Mouse (Mus musculus) midbrain, postnatal 0 days (tissue): ENCODE data around the gene Wdr92. TPM values are rescaled to one million over a fixed set of nuclear protein-coding genes. Genes with fewer than 3 reads are reported as not detected.

Source experiments
- ATAC-seq: fragments of 200-750 bp; cut with Nextera tagmentation; 2 replicates; pipeline ENCODE4 v1.8.0; 2017; ENCODE audit warnings: moderate number of reproducible peaks, mild to moderate bottlenecking, moderate TSS enrichment, moderate library complexity; ENCODE audit not compliant: low FRiP score
- DNase-seq: peaks from one replicate; pipeline ENCODE4 v3.0.0-alpha.2; 2015; ENCODE audit warnings: low spot score
- H3K27ac ChIP-seq: fragments of 300-500 bp; sonication (generic); 2 replicates; pipeline ENCODE4 v1.5.1; 2014; ENCODE audit warnings: low read depth, mild to moderate bottlenecking, low read length, mixed read lengths
- H3K27me3 ChIP-seq: fragments of 300-500 bp; sonication (generic); 2 replicates; pipeline ENCODE4 v1.6.1; 2014; ENCODE audit warnings: low read length, control low read depth, mixed read lengths; ENCODE audit not compliant: insufficient read depth
- H3K36me3 ChIP-seq: fragments of 300-500 bp; sonication (generic); 2 replicates; pipeline ENCODE4 v1.6.1; 2014; ENCODE audit warnings: low read length, control low read depth, mixed read lengths; ENCODE audit not compliant: insufficient read depth
- H3K4me1 ChIP-seq: fragments of 300-500 bp; sonication (generic); 2 replicates; pipeline ENCODE4 v1.6.1; 2014; ENCODE audit warnings: mild to moderate bottlenecking, control low read depth, antibody characterized with exemption, low read length, mixed read lengths; ENCODE audit not compliant: insufficient read depth
- H3K4me2 ChIP-seq: fragments of 300-500 bp; sonication (generic); 2 replicates; pipeline ENCODE4 v1.6.1; 2014; ENCODE audit warnings: low read depth, mild to moderate bottlenecking, low read length, mixed read lengths; ENCODE audit not compliant: poor library complexity, severe bottlenecking
- H3K4me3 ChIP-seq: fragments of 300-500 bp; sonication (generic); 2 replicates; pipeline ENCODE4 v1.5.1; 2014; ENCODE audit warnings: low read depth, mild to moderate bottlenecking, low read length, moderate library complexity
- H3K9ac ChIP-seq: fragments of 300-500 bp; sonication (generic); replicated peaks from 2 replicates; pipeline ENCODE4 v1.6.1; 2014; ENCODE audit warnings: mild to moderate bottlenecking, low read length, moderate library complexity, mixed read lengths; ENCODE audit not compliant: poor library complexity, severe bottlenecking
- H3K9me3 ChIP-seq: fragments of 300-500 bp; sonication (generic); 2 replicates; pipeline ENCODE4 v1.6.1; 2016; ENCODE audit warnings: low read length, control low read depth
- CTCF ChIP-seq: IDR thresholded peaks from 2 replicates; pipeline ENCODE4 v1.5.1; 2016; ENCODE audit warnings: antibody characterized with exemption, mild to moderate bottlenecking
- WGBS: fragments of 180-500 bp; shearing (Covaris S2); extraction: QIAGEN DNeasy Blood & Tissue Kit; methylation state at CpG from one replicate; pipeline ENCODE4 v1.1.7; 2014; 5-methylcytosine and 5-hydroxymethylcytosine counted together
- polyA plus RNA-seq: library from polyadenylated mRNA; unstranded; fragments of >200 nt; fragmentation: Nextera tagmentation; extraction: Ambion mirVana; gene quantifications from 2 replicates; pipeline ENCODE4 v1.2.1, GENCODE M21; 2015
- total RNA-seq: library from RNA; depleted of rRNA; stranded (reverse); fragments of >200 nt; gene quantifications from 2 replicates; pipeline ENCODE4 v1.2.3, GENCODE M21; 2014

Wdr92 gene
- total and polyA plus RNA-seq, 2 experiments from 2014 or later, result 10.5 to 13.1 TPM

- no peak for ATAC-seq
- H3K9ac ChIP-seq, result no peak overlapping the region
- H3K9me3 ChIP-seq, result no peaks in the 10 kb centered on the region
- H3K4me2 ChIP-seq, result no peak overlapping the region
- TF ChIP-seq CTCF, result no peak
- DNase-seq, result no peak
- H3K27me3 ChIP-seq, result no peaks in the 10 kb centered on the region
- 99% methylated on average over 5 of the region's 5 CpGs for WGBS
- H3K36me3 ChIP-seq, result peaks cover 33% of the 10 kb centered on the region
- no peaks in the 10 kb centered on the region for H3K4me1 ChIP-seq
- no peak overlapping the region for H3K27ac ChIP-seq
- H3K4me3 ChIP-seq, result no peak overlapping the region
Measured at GRCm38 (mm10) chr11:17199170-17199569, 17.3 kb downstream of the Wdr92 start.

GRCm38 (mm10) chr11:17199840-17200501 lies 18.1 kb downstream of the Wdr92 start:
- Histone ChIP-seq H3K36me3 (peaks cover 33% of the 10 kb centered on the region), H3K9ac (no peak overlapping the region)

DNA sequence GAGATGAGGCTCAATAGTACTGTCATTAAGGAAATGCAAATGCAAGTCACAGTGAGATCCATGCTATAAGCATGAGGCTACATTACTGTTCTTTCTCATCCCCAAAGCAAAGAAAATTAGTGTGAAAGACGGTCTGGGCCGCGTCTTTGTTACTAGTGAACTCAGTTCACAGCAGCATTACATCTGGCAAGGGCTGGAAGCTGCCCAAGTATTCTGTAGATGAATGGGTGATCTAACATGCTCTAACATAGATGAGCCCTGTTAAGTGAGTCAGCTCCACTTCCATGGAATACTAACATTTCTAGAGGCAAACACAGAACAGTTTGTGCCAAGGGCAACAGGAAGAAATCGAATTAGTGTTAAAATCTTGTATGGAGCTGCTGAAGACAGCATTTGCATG lies 19.0 kb downstream of the Wdr92 start:
- Histone ChIP-seq H3K27me3 (no peaks in the 10 kb centered on the region), H3K9ac (no peak overlapping the region), H3K27ac (no peak overlapping the region), H3K4me2 (no peak overlapping the region), H3K9me3 (no peaks in the 10 kb centered on the region), H3K4me3 (no peak overlapping the region), H3K36me3 (peaks cover 29% of the 10 kb centered on the region), H3K4me1 (no peaks in the 10 kb centered on the region)
- DNase-seq (no peak), ATAC-seq (no peak)
- no peak for TF ChIP-seq CTCF
- 93% methylated on average over 4 of the region's 4 CpGs for WGBS

More at GRCm38 (mm10) chr11:17199840-17200501, 18.1 kb downstream of the Wdr92 start:
- no peak overlapping the region for H3K4me2 ChIP-seq
- DNase-seq (no peak), ATAC-seq (no peak)
- H3K9me3 ChIP-seq, result no peaks in the 10 kb centered on the region
- no peaks in the 10 kb centered on the region for H3K4me1 ChIP-seq
- no peak overlapping the region for H3K27ac ChIP-seq
- no peak overlapping the region for H3K4me3 ChIP-seq
- WGBS, result 94% methylated on average over 3 of the region's 3 CpGs
- H3K27me3 ChIP-seq, result no peaks in the 10 kb centered on the region
- TF ChIP-seq CTCF, result no peak

DNA sequence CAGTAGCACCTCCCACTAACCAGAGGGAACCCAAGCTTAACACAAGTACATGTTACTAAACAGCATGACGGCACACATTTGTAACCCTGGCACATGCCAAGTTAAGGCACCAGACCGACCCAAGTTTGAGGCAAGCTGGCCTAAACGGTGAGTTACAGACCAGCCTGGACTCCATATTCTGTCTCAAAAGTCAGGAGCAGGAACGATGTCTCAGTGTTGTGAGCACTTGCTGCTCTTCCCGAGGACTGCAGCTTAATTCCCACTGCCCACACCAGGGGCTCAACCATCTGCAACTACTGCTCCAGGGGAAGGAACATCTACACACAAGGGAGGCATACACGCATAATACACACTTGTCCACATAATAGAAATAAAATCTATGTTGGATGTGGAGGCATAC lies 20.6 kb downstream of the Wdr92 start:
- DNase-seq (no peak), ATAC-seq (no peak)
- H3K4me3 ChIP-seq, result no peak overlapping the region
- H3K27ac ChIP-seq, result no peak overlapping the region
- H3K4me1 ChIP-seq, result no peaks in the 10 kb centered on the region
- no peak for TF ChIP-seq CTCF
- WGBS, result 90% methylated on average over 6 of the region's 6 CpGs
- H3K36me3 ChIP-seq, result peaks cover 21% of the 10 kb centered on the region
- H3K9me3 ChIP-seq, result no peaks in the 10 kb centered on the region
- H3K27me3 ChIP-seq, result no peaks in the 10 kb centered on the region
- no peak overlapping the region for H3K4me2 ChIP-seq
- no peak overlapping the region for H3K9ac ChIP-seq

- H3K9ac ChIP-seq, result peak within 1 kb of the TSS; percentile 84
- peaks cover 7% of the 10 kb centered on the region for H3K4me1 ChIP-seq
- H3K27ac ChIP-seq, result peak within 1 kb of the TSS; percentile 81
- DNase-seq (peak; percentile 99), ATAC-seq (peak; percentile 99)
- peak within 1 kb of the TSS; percentile 66 for H3K4me2 ChIP-seq
- WGBS, result under 1% methylated on average over 63 of the region's 65 CpGs
- TF ChIP-seq CTCF, result no peak
- peaks cover 8% of the 10 kb centered on the region for H3K36me3 ChIP-seq
- no peaks in the 10 kb centered on the region for H3K27me3 ChIP-seq
- no peaks in the 10 kb centered on the region for H3K9me3 ChIP-seq
- peak within 1 kb of the TSS; percentile 93 for H3K4me3 ChIP-seq
Measured at GRCm38 (mm10) chr11:17211258-17212140, 29.6 kb downstream of the Wdr92 start, which contains the start of gene Pno1. Gene Pno1 (minus strand): TSS chr11:17211568.

GRCm38 (mm10) chr11:17212141-17212495 lies 30.2 kb downstream of the Wdr92 start:
- H3K27ac ChIP-seq, result peak overlapping the region; percentile 81
- no peaks in the 10 kb centered on the region for H3K27me3 ChIP-seq
- peak overlapping the region; percentile 93 for H3K4me3 ChIP-seq
- no peak; the same call in 1 of the 2 replicates for ATAC-seq
- peak overlapping the region; percentile 74 for H3K9ac ChIP-seq
- peak overlapping the region; percentile 66 for H3K4me2 ChIP-seq
- peaks cover 7% of the 10 kb centered on the region for H3K4me1 ChIP-seq
- peak; percentile 19 for DNase-seq
- H3K9me3 ChIP-seq, result no peaks in the 10 kb centered on the region
- H3K36me3 ChIP-seq, result peaks cover 8% of the 10 kb centered on the region
- WGBS, result 2% methylated on average over 10 of the region's 10 CpGs
- no peak for TF ChIP-seq CTCF
